ENCODE assay signal across 10 mouse cellular contexts in the genomic region with DNA sequence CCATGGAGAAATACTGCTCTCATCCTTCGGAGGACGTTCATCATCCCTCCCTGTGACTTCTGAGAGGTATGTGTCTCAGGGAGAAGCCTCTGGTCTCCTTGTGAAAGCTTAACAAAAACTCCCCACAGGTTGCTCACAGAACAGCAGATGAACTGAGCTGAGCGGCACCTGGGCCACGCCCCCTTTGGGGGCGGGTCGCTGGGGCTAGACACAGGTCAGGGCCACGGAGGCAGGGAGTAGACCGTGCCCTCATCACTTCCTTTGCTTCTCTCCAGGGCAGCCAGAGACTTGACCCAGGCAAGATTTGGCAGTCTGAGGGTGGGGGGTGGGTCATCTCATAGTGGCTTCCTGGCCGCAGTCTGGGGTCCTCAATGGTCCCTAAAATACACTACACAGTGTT. TPM values are rescaled to one million over a fixed set of nuclear protein-coding genes. Genes with fewer than 3 reads are reported as not detected.
DNase-seq lines count a peak whose midpoint lies in the region; ATAC-seq lines count a peak whose summit lies in the region.
"Had no signal": no experiment of that assay in that cellular context is flagged by ENCODE, and none has a peak within 500 bp of the region (broad histone marks: within the 10 kb centered on the region; RNA-seq: fewer than 3 reads in every experiment).

No protein-coding gene starts in this region.

- 6% methylated on average over 9 of the region's 9 CpGs for WGBS in kidney, embryonic 16.5 days
- WGBS in embryonic facial prominence, embryonic 10.5 days = 6% methylated on average over 9 of the region's 9 CpGs
- WGBS in stomach, embryonic 16.5 days = 8% methylated on average over 9 of the region's 9 CpGs

- H3K9ac ChIP-seq in kidney, embryonic 16.5 days (replicated peaks; ENCODE audit: low read length) = peak overlapping the region; percentile 32; the same call in 1 of the 2 replicates
- H3K9ac ChIP-seq in stomach, embryonic 16.5 days (ENCODE audit: low read length) = no peak overlapping the region
- H3K9ac ChIP-seq: limb, embryonic 15.5 days had no signal

- no peaks in the 10 kb centered on the region for H3K36me3 ChIP-seq in kidney, embryonic 16.5 days (ENCODE audit: insufficient read depth, low read length)
- no peaks in the 10 kb centered on the region for H3K36me3 ChIP-seq in embryonic facial prominence, embryonic 10.5 days (replicated peaks)
- no peaks in the 10 kb centered on the region for H3K36me3 ChIP-seq in stomach, embryonic 16.5 days (ENCODE audit: control insufficient read depth, insufficient read depth, low read length)
- H3K36me3 ChIP-seq: limb, embryonic 15.5 days had no signal

- H3K27ac ChIP-seq in kidney, embryonic 16.5 days (ENCODE audit: low read length) = no peak overlapping the region
- no peak overlapping the region; the same call in 1 of the 2 replicates for H3K27ac ChIP-seq in embryonic facial prominence, embryonic 10.5 days (replicated peaks)
- no peak overlapping the region for H3K27ac ChIP-seq in stomach, embryonic 16.5 days (ENCODE audit: low read length)
- H3K27ac ChIP-seq: gastrocnemius, adult 2 months; limb, embryonic 15.5 days had no signal

- no peak for DNase-seq in kidney, adult 11 months
- DNase-seq in thymus, postnatal 14 days = peak; percentile 39
- no peak for DNase-seq in thymus, adult 18-20 months
- peak; percentile 55 for DNase-seq in embryonic facial prominence, embryonic 10.5 days (ENCODE audit: low spot score)
- DNase-seq in left cerebral cortex, postnatal 25 days (ENCODE audit: low spot score in 2 of 2) = no peak
- DNase-seq in heart, adult 9 months (ENCODE audit: low spot score in 2 of 2) = no peak

- ATAC-seq in kidney, embryonic 16.5 days (ENCODE audit: low FRiP score, low TSS enrichment) = peak; percentile 55; the same call in 1 of the 2 replicates
- ATAC-seq in stomach, embryonic 16.5 days (ENCODE audit: insufficient read depth, low FRiP score) = peak; percentile 31; the same call in 1 of the 2 replicates

- no peak overlapping the region for H3K4me3 ChIP-seq in kidney, embryonic 16.5 days (ENCODE audit: low read length)
- H3K4me3 ChIP-seq in embryonic facial prominence, embryonic 10.5 days = peak overlapping the region; percentile 20; the same call in 1 of the 2 replicates
- no peak overlapping the region for H3K4me3 ChIP-seq in stomach, embryonic 16.5 days (replicated peaks; ENCODE audit: low read length)
- H3K4me3 ChIP-seq: gastrocnemius, adult 2 months; limb, embryonic 15.5 days had no signal

- H3K9me3 ChIP-seq in kidney, embryonic 16.5 days (ENCODE audit: low read length) = no peaks in the 10 kb centered on the region
- no peaks in the 10 kb centered on the region for H3K9me3 ChIP-seq in embryonic facial prominence, embryonic 10.5 days
- H3K9me3 ChIP-seq in stomach, embryonic 16.5 days (replicated peaks; ENCODE audit: control insufficient read depth, low read length) = no peaks in the 10 kb centered on the region
- H3K9me3 ChIP-seq: limb, embryonic 15.5 days had no signal

- H3K4me1 ChIP-seq in kidney, embryonic 16.5 days (ENCODE audit: insufficient read depth, low read length) = peaks cover 13% of the 10 kb centered on the region
- peaks cover 33% of the 10 kb centered on the region for H3K4me1 ChIP-seq in embryonic facial prominence, embryonic 10.5 days
- H3K4me1 ChIP-seq in stomach, embryonic 16.5 days (ENCODE audit: control insufficient read depth, insufficient read depth, low read length) = peaks cover 15% of the 10 kb centered on the region

- H3K27me3 ChIP-seq in kidney, embryonic 16.5 days (ENCODE audit: insufficient read depth, low read length) = no peaks in the 10 kb centered on the region; the same call in 1 of the 2 replicates
- peaks cover 15% of the 10 kb centered on the region; the same call in 1 of the 2 replicates for H3K27me3 ChIP-seq in embryonic facial prominence, embryonic 10.5 days (replicated peaks; ENCODE audit: low read depth, poor library complexity, severe bottlenecking)
- 0 out of 2 replicates have a peak, but pooled peaks cover 6% of the 10 kb centered on the region for H3K27me3 ChIP-seq in stomach, embryonic 16.5 days (ENCODE audit: control insufficient read depth, insufficient read depth, low read length)

- intact Hi-C loops in left cerebral cortex, postnatal 25 days (cut with DNase I) = loop anchor here (1.0 kb wide), 3 partner anchors 45 to 329 kb away; no protein-coding TSS in a partner anchor

- 0 out of 2 replicates have a peak overlapping the region, but pooled peaks have one; percentile 29 for H3K4me2 ChIP-seq in kidney, embryonic 16.5 days (replicated peaks; ENCODE audit: low read depth, low read length)
- H3K4me2 ChIP-seq in stomach, embryonic 16.5 days (ENCODE audit: low read depth, low read length) = no peak overlapping the region
- H3K4me2 ChIP-seq: limb, embryonic 15.5 days had no signal

RNA-seq across cellular contexts. Expression of gene Stum, which starts 48.4 kb away (rescaled TPM):
- polyA plus RNA-seq in kidney, embryonic 16.5 days (2015; fragmentation: Nextera tagmentation; extraction: Ambion mirVana) = 1.3 and 2.2 TPM in 2 replicates
- polyA plus RNA-seq in embryonic facial prominence, embryonic 10.5 days (2016; fragmentation: Nextera tagmentation; extraction: Ambion mirVana) = 1.1 and 3.5 TPM in 2 replicates
- polyA plus RNA-seq in stomach, embryonic 16.5 days (2015; fragmentation: Nextera tagmentation; extraction: Ambion mirVana) = 1.1 and 1.5 TPM in 2 replicates
- total RNA-seq in left cerebral cortex, postnatal 25 days (2021) = 100 to 1,000 TPM; 157 to 180 TPM

Comparison
In these comparisons a context has a peak if more than half of its experiments do, and no peak if none do; other contexts are left out.
1. DNase-seq: peak in thymus, postnatal 14 days (single experiment) and embryonic facial prominence, embryonic 10.5 days (single experiment); none in kidney, adult 11 months (single experiment), thymus, adult 18-20 months (0 of 2), left cerebral cortex, postnatal 25 days (0 of 2) and heart, adult 9 months (0 of 2).